Mouse (Mus musculus): ENCODE measurements around the gene Plekha3.

The Plekha3 gene

DNA sequence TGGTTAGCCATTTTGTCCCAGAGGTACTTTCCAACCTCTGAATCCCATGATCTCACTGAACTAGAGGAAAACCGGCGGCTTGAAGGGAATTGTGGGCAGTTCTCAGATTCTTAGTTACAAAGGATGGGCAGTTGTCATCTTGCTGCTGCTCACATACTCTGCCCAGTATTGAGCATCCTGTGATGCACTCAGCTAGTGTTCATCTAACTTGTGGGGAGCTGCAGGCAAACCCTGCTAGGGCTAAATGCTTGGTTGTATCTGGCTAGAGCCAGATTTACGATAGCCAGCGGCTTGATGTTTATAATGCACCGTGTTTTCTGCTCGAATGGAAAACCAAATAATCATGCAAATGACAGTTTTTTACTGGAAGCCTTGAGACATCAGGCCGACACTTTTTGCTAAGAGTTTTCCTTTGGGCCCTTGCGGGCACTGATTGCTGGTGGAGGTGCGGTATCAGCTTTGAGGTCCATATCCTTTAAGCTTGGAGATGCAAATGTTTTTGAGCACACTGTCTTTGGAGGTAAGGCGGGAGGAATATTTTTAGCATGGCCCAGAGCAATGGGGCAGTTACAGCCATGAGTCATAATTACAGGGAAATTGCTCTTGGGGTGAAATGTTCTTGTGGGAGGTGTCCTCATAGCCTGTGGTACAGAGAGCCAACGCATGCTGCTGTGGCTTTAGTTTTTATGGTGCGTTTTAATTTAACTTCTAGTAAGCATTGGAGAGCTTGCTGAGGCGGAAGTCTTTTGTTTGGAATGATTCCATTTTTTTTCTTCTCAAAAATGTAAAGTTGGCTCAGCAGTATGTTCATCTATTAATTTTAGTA, 1.5 kb downstream of the Plekha3 start:
- DNase-seq (ENCODE audit: low spot score in 2 of 2): no peak

GRCm38 (mm10) chr2:76682301-76682700, 7.2 kb downstream of the Plekha3 start:
- no peak for DNase-seq (ENCODE audit: low spot score in 2 of 2)

DNA sequence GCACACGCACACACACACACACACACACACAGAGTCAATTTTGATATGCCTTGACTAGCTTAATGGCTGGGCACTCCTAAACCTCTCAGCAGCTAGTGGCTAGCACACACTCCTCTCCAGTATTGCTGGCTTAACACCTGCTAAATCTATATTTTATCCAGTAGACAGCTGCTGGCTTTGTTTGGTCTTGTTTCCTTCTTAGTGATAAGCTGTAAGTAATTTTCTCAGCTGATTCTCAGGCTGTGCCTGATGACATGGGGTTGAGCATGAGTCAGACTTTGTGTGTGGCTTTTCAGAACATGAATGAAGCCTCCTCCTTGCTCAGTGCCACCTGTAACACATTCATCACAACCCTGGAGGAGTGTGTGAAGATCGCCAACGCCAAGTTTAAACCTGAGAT, 11.9 kb downstream of the Plekha3 start:
- DNase-seq (ENCODE audit: low spot score in 2 of 2): no peak

DNA sequence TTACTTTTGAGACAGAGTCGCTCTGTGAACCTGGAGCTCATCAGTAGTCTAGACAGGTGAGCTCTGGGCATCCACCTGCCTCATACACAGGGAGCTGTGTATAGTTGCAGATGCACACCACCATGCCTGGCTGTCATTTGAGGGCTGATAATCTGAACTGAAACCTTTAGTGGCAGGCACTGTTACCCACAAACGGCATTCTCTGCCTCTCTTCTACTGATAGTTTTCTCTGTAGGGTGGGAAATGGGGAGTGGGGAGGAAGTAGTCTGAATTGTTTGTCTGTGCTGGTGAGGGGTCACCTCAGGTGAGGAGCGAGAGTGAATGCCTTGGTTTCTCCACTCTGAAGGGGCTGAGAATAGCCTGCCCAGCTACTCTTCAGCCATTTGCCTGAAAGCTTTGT, 12.5 kb downstream of the Plekha3 start:
- DNase-seq (ENCODE audit: low spot score in 2 of 2): no peak

DNA sequence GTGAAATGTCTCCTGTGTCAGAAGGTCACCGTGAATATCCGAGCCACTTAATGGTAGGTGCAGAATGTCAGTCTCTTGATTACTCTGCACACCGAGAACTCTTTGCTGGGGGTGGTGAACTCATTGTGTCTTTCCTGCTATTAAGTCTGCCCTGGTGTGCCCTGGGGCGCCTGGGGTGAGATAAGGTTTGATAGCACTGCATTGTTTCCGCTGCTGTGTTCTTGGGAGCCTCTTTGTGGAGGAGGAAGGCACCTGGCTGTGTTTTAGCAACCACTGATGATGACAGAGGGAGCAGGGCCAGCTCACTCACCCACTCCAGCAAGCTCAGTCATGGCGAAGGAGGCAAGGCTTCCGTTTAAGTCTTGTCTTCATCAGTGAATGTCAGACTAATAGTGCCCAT, 13.1 kb downstream of the Plekha3 start:
- no peak for DNase-seq (ENCODE audit: low spot score in 2 of 2)

DNA sequence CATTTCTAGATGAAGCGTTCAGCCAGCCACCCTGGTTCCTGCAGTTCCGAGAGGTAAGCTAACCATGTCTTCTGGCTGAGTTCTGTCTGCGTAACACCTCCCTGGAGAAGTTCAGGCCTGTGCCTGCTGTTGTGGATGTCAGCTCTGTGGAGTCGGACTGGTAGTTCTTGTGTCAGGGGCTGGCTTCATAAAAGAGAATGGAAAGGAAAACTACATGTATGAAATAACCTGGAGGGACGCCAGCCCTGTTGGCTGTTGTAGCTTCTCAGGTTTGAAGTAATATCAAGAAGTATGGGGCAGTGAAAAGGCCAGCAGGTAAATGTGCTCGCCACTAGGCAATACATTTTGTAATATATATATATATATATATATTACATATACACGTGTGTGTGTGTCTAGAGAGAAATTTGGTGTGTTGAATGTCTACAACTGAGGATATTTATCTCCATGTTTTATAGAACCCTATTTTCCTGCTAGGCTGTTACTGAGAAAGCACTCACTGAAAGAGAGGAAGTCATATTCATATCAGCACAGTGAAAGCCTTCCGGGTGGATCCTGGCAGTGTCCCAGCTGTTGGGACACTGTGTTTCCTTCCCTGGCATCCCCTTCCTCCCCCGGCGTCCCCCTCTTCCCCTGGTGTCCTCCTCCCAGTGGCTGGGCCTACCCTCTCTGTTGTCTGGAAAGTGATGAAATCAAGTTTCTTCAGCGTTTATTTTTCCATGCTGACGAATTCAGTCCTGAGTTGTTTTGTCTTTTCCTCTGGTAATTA, 15.5 kb downstream of the Plekha3 start:
- DNase-seq (ENCODE audit: low spot score in 2 of 2): no peak

DNA sequence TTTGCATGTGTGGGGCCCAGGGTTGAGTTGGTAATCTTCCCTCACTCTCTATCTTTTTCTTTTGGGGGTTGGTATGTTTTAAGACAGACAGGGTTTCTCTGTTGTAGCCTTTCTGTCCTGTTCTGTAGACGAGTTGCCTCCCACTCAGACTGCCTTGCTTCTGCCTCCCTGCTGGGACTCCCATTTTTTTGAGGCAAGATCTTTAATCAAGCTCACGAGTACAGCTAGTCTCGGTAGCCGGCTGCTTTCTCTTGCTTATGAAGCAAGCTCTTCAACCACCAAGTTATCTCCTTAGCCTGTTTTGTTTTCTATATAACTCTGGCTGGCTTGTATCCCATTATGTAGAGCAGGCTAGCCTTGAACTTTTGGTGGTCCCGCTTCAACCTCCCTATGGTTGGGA, 18.7 kb downstream of the Plekha3 start:
- no peak for DNase-seq (ENCODE audit: low spot score in 2 of 2)

DNA sequence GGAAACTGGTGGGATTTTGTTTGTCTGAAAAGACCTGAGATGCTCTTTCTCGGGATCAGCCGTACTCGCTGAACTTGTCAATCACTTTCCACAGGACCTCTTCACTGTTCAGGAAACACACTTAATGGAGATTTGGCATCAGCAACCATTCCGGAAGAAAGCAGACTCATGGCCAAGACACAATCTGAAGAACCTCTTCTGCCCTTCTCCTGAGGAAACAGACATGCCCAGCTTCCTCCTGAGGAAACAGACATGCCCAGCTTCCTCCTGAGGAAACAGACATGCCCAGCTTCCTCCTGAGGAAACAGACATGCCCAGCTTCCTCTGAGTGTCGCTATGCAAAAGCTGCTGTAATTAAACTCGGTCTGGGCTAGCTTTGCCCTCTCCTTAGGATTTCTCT, 20.2 kb downstream of the Plekha3 start:
- DNase-seq (ENCODE audit: low spot score in 2 of 2): no peak

DNA sequence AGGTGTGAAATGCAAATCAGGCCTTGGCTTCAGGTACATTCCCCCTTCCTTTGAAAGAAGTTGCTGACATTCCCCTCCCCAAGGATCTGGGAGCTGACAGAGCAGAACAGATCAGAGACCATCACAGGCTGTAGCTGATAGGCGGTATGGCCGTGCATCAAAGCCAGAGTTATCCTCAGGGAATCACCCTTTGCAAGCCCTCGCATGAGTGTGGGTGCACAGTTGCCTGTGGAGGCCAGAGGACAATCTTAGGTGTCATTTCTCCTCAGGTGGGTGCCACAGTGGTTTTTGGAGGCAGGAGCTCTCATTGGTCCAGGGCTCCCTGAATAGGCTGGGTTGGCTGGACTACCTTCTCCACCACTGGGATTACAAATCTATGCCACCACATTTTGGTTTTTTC, 27.1 kb downstream of the Plekha3 start:
- DNase-seq (ENCODE audit: low spot score in 2 of 2): no peak

DNA sequence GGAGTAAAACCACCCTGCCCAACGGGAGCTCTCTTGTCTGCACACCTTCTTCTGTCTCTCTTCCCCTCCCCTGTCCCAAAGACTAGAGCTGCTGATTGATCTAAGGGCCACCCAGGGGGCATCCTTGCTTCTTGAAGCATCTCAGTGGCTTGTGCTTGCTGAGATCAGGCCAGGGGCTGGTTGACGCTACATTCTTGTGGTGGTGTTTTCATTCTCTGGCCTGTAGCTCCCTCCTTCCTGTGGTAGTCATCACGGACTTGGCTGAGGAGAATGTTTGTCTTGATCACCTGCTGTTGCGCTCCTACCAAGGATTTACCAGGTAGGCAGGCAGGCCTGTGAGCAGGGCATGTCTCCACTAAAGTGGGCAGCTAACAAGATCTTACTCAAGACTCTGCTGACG, 27.7 kb downstream of the Plekha3 start:
- no peak for DNase-seq (ENCODE audit: low spot score in 2 of 2)

GRCm38 (mm10) chr2:76705655-76706054, 30.6 kb downstream of the Plekha3 start:
- no peak for DNase-seq (ENCODE audit: low spot score in 2 of 2)

DNA sequence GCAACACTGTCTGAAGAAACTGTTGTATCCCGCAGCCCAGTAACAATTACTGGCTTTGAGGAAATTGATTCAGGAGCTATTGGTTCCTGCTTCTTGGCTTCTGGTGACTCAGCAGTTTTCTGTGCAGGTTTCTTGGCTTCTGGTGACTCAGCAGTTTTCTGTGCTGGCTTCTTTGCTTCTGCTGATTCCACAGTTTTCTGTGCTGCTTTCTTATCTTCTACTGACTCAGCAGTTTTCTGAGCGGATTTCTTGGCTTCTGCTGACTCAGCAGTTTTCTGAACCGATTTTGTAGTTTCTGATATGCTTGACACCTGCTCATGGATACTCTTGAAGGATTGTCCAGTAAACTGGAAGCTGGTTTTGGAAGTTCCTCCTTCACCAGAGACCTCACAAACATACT, 33.4 kb downstream of the Plekha3 start:
- no peak for DNase-seq (ENCODE audit: low spot score in 2 of 2)

GRCm38 (mm10) chr2:76714984-76715383, 39.9 kb downstream of the Plekha3 start:
- no peak for DNase-seq (ENCODE audit: low spot score in 2 of 2)

GRCm38 (mm10) chr2:76719650-76720049, 44.6 kb downstream of the Plekha3 start:
- DNase-seq (ENCODE audit: low spot score in 2 of 2): no peak

Measured in thymus, postnatal 10 days (tissue).